Mouse (Mus musculus): ENCODE results near the gene Mfap1b. TPM values are rescaled to one million over a fixed set of nuclear protein-coding genes. Genes with fewer than 3 reads are reported as not detected.
A peak's percentile ranks its signal among the peaks of the same experiment; 100 is the strongest.

Gene Mfap1b
- polyA plus RNA-seq, 1 experiment from 2014 or later, result 48.8 TPM

GRCm38 (mm10) chr2:121453917-121454316 lies 19.9 kb downstream of the Mfap1b start:
- H3K9me3 ChIP-seq, result no peaks in the 10 kb centered on the region
- 86% methylated on average over 6 of the region's 6 CpGs for WGBS
- peaks cover 50% of the 10 kb centered on the region for H3K36me3 ChIP-seq
- H3K4me1 ChIP-seq (replicated peaks), result peaks cover 42% of the 10 kb centered on the region
- H3K4me3 ChIP-seq, result 0 out of 2 replicates have a peak overlapping the region, but pooled peaks have one; percentile 2
- H3K27me3 ChIP-seq (ENCODE audit: insufficient read depth, poor library complexity, severe bottlenecking), result no peaks in the 10 kb centered on the region
- DNase-seq (ENCODE audit: low spot score), result no peak
- no peak overlapping the region for H3K27ac ChIP-seq

- 87% methylated on average over 4 of the region's 4 CpGs for WGBS
- H3K4me3 ChIP-seq, result peak within 1 kb of the TSS; percentile 11; the same call in 1 of the 2 replicates
- no peak within 1 kb of the TSS for H3K27ac ChIP-seq
- no peaks in the 10 kb centered on the region for H3K27me3 ChIP-seq (ENCODE audit: insufficient read depth, poor library complexity, severe bottlenecking)
- H3K9me3 ChIP-seq, result no peaks in the 10 kb centered on the region
- peaks cover 41% of the 10 kb centered on the region for H3K36me3 ChIP-seq
- DNase-seq (ENCODE audit: low spot score), result no peak
- H3K4me1 ChIP-seq (replicated peaks), result peaks cover 47% of the 10 kb centered on the region
Measured at GRCm38 (mm10) chr2:121452990-121453389, 20.9 kb downstream of the Mfap1b start, which contains the start of gene Hypk. Gene Hypk (plus strand): TSS chr2:121453290.

GRCm38 (mm10) chr2:121452361-121452760 lies 21.5 kb downstream of the Mfap1b start:
- H3K4me3 ChIP-seq, result peak overlapping the region; percentile 11; the same call in 1 of the 2 replicates
- 85% methylated on average over 4 of the region's 4 CpGs for WGBS
- DNase-seq (ENCODE audit: low spot score), result no peak

GRCm38 (mm10) chr2:121450093-121450492 lies 23.8 kb downstream of the Mfap1b start:
- Histone ChIP-seq H3K27ac (peak overlapping the region; percentile 97), H3K36me3 (peaks cover 40% of the 10 kb centered on the region), H3K27me3 (ENCODE audit: insufficient read depth, poor library complexity, severe bottlenecking) (no peaks in the 10 kb centered on the region), H3K9me3 (no peaks in the 10 kb centered on the region), H3K4me1 (replicated peaks) (peaks cover 35% of the 10 kb centered on the region), H3K4me3 (peak overlapping the region; percentile 99)
- 4% methylated on average over 7 of the region's 7 CpGs for WGBS
- peak; percentile 20 for DNase-seq (ENCODE audit: low spot score)

More at GRCm38 (mm10) chr2:121452361-121452760, 21.5 kb downstream of the Mfap1b start:
- Histone ChIP-seq H3K4me1 (replicated peaks) (peaks cover 43% of the 10 kb centered on the region), H3K9me3 (no peaks in the 10 kb centered on the region), H3K27me3 (ENCODE audit: insufficient read depth, poor library complexity, severe bottlenecking) (no peaks in the 10 kb centered on the region), H3K27ac (no peak overlapping the region), H3K36me3 (peaks cover 40% of the 10 kb centered on the region)

- DNase-seq (ENCODE audit: low spot score), result peak; percentile 50
- under 1% methylated on average over 54 of the region's 54 CpGs for WGBS
- Histone ChIP-seq H3K4me1 (replicated peaks) (peaks cover 35% of the 10 kb centered on the region), H3K36me3 (peaks cover 36% of the 10 kb centered on the region), H3K9me3 (no peaks in the 10 kb centered on the region), H3K4me3 (peak overlapping the region; percentile 99), H3K27ac (peak overlapping the region; percentile 97), H3K27me3 (ENCODE audit: insufficient read depth, poor library complexity, severe bottlenecking) (no peaks in the 10 kb centered on the region)
Measured at GRCm38 (mm10) chr2:121449545-121450011, 24.3 kb downstream of the Mfap1b start.

GRCm38 (mm10) chr2:121448739-121449535 lies 24.9 kb downstream of the Mfap1b start, which contains the start of gene Serf2:
Gene Serf2 (plus strand): TSS chr2:121449195.
- H3K4me1 ChIP-seq (replicated peaks), result peaks cover 35% of the 10 kb centered on the region
- peak within 1 kb of the TSS; percentile 99 for H3K4me3 ChIP-seq
- no peaks in the 10 kb centered on the region for H3K9me3 ChIP-seq
- under 1% methylated on average over 74 of the region's 74 CpGs for WGBS
- H3K27me3 ChIP-seq (ENCODE audit: insufficient read depth, poor library complexity, severe bottlenecking), result no peaks in the 10 kb centered on the region
- peaks cover 29% of the 10 kb centered on the region for H3K36me3 ChIP-seq
- DNase-seq (ENCODE audit: low spot score), result peak; percentile 100
- peak within 1 kb of the TSS; percentile 97 for H3K27ac ChIP-seq

GRCm38 (mm10) chr2:121448136-121448535 lies 25.7 kb downstream of the Mfap1b start:
- peaks cover 21% of the 10 kb centered on the region for H3K36me3 ChIP-seq
- H3K4me3 ChIP-seq, result peak overlapping the region; percentile 99
- no peaks in the 10 kb centered on the region for H3K9me3 ChIP-seq
- peaks cover 3% of the 10 kb centered on the region for H3K27me3 ChIP-seq (ENCODE audit: insufficient read depth, poor library complexity, severe bottlenecking)
- peaks cover 38% of the 10 kb centered on the region for H3K4me1 ChIP-seq (replicated peaks)
- 15% methylated on average over 9 of the region's 9 CpGs for WGBS
- H3K27ac ChIP-seq, result peak overlapping the region; percentile 97
- DNase-seq (ENCODE audit: low spot score), result no peak

GRCm38 (mm10) chr2:121447006-121447405 lies 26.9 kb downstream of the Mfap1b start:
- Histone ChIP-seq H3K27me3 (ENCODE audit: insufficient read depth, poor library complexity, severe bottlenecking) (peaks cover 15% of the 10 kb centered on the region), H3K27ac (no peak overlapping the region), H3K9me3 (no peaks in the 10 kb centered on the region), H3K4me3 (no peak overlapping the region), H3K4me1 (replicated peaks) (peaks cover 42% of the 10 kb centered on the region), H3K36me3 (peaks cover 10% of the 10 kb centered on the region)
- WGBS, result 86% methylated on average over 3 of the region's 3 CpGs
- no peak for DNase-seq (ENCODE audit: low spot score)

- Histone ChIP-seq H3K36me3 (peaks cover 7% of the 10 kb centered on the region), H3K4me1 (replicated peaks) (peaks cover 46% of the 10 kb centered on the region), H3K4me3 (no peak overlapping the region), H3K27me3 (ENCODE audit: insufficient read depth, poor library complexity, severe bottlenecking) (peaks cover 20% of the 10 kb centered on the region), H3K9me3 (no peaks in the 10 kb centered on the region), H3K27ac (no peak overlapping the region)
- no peak for DNase-seq (ENCODE audit: low spot score)
- WGBS, result 79% methylated on average over 4 of the region's 4 CpGs
Measured at GRCm38 (mm10) chr2:121446506-121446905, 27.4 kb downstream of the Mfap1b start.

GRCm38 (mm10) chr2:121445117-121445516 lies 28.8 kb downstream of the Mfap1b start:
- Histone ChIP-seq H3K36me3 (no peaks in the 10 kb centered on the region), H3K9me3 (no peaks in the 10 kb centered on the region), H3K27ac (no peak overlapping the region), H3K27me3 (ENCODE audit: insufficient read depth, poor library complexity, severe bottlenecking) (peaks cover 30% of the 10 kb centered on the region), H3K4me3 (no peak overlapping the region), H3K4me1 (replicated peaks) (peaks cover 33% of the 10 kb centered on the region)
- 84% methylated on average over 3 of the region's 3 CpGs for WGBS
- no peak for DNase-seq (ENCODE audit: low spot score)

- Histone ChIP-seq H3K36me3 (peaks cover 8% of the 10 kb centered on the region), H3K27ac (no peak within 1 kb of the TSS), H3K4me1 (replicated peaks) (peaks cover 28% of the 10 kb centered on the region), H3K9me3 (no peaks in the 10 kb centered on the region), H3K4me3 (peak within 1 kb of the TSS; percentile 51), H3K27me3 (ENCODE audit: insufficient read depth, poor library complexity, severe bottlenecking) (peaks cover 35% of the 10 kb centered on the region)
- WGBS, result 86% methylated on average over 1 of the region's 1 CpGs
- DNase-seq (ENCODE audit: low spot score), result no peak
Measured at GRCm38 (mm10) chr2:121444178-121444577, 29.7 kb downstream of the Mfap1b start, which contains the start of gene Ell3. Gene Ell3 (minus strand): TSS chr2:121444278.

GRCm38 (mm10) chr2:121443068-121443349 lies 30.9 kb downstream of the Mfap1b start:
- DNase-seq (ENCODE audit: low spot score), result no peak
- Histone ChIP-seq H3K4me3 (peak overlapping the region; percentile 51), H3K27ac (no peak overlapping the region), H3K9me3 (no peaks in the 10 kb centered on the region), H3K4me1 (replicated peaks) (peaks cover 21% of the 10 kb centered on the region), H3K36me3 (peaks cover 20% of the 10 kb centered on the region), H3K27me3 (ENCODE audit: insufficient read depth, poor library complexity, severe bottlenecking) (peaks cover 35% of the 10 kb centered on the region)
- WGBS, result 22% methylated on average over 8 of the region's 8 CpGs
